Mouse (Mus musculus) ES-Bruce4 (cell line): Measurements from ENCODE around the gene Dst.

Experiments used
- CTCF ChIP-seq: IDR thresholded peaks from one replicate; pipeline ENCODE4 v1.8.1; 2011; ENCODE audit warnings: low read depth, low read length
- EP300 ChIP-seq: IDR thresholded peaks from 2 replicates; pipeline ENCODE4 v1.6.1; 2011; ENCODE audit warnings: low read depth, low read length; ENCODE audit not compliant: insufficient read depth
- POLR2A ChIP-seq: IDR thresholded peaks from one replicate; pipeline ENCODE4 v1.8.1; 2011; ENCODE audit warnings: low read length; ENCODE audit not compliant: insufficient read depth

GRCm38 (mm10) chr1:33892784-33893183 is 15.2 kb upstream of the Dst start:
- TF ChIP-seq CTCF, result peak; percentile 34
- no peak for TF ChIP-seq POLR2A
- no peak for TF ChIP-seq EP300
